Mouse (Mus musculus): ENCODE results near the gene Elfn1. TPM values are rescaled to one million over a fixed set of nuclear protein-coding genes. Genes with fewer than 3 reads are reported as not detected.

Elfn1 gene
- total and polyA plus RNA-seq, 3 experiments, result 0.05 TPM; not detected in 2

- no peak for TF ChIP-seq GATA2 (IDR thresholded peaks at IDR 0.05; ENCODE audit: borderline replicate concordance, low read depth, low read length)
- no peak for TF ChIP-seq CTCF (IDR thresholded peaks at IDR 0.05; ENCODE audit: low read depth, low read length)
- no peak for TF ChIP-seq GATA1 (IDR thresholded peaks at IDR 0.05; ENCODE audit: borderline replicate concordance, low read length)
- no peak for TF ChIP-seq POLR2AphosphoS5 (IDR thresholded peaks at IDR 0.05; ENCODE audit: insufficient replicate concordance, low read depth, low read length)
Observed at GRCm38 (mm10) chr5:140007656-140008522, 100.1 kb downstream of the Elfn1 start.

GRCm38 (mm10) chr5:140008523-140008806, 100.7 kb downstream of the Elfn1 start:
- ATAC-seq (ENCODE audit: extremely low read depth, insufficient number of reproducible peaks, low FRiP score, poor library complexity, severe bottlenecking), result no peak
- DNase-seq (ENCODE audit: low spot score), result no peak
- TF ChIP-seq GATA1 (IDR thresholded peaks at IDR 0.05; ENCODE audit: borderline replicate concordance, low read length), result no peak
- TF ChIP-seq TAL1 (conservative IDR thresholded peaks at IDR 0.05; ENCODE audit: low read depth, low read length), result no peak
- no peak for TF ChIP-seq GATA2 (IDR thresholded peaks at IDR 0.05; ENCODE audit: borderline replicate concordance, low read depth, low read length)
- no peak for TF ChIP-seq CTCF (IDR thresholded peaks at IDR 0.05; ENCODE audit: low read depth, low read length)
- no peak for TF ChIP-seq POLR2AphosphoS5 (IDR thresholded peaks at IDR 0.05; ENCODE audit: insufficient replicate concordance, low read depth, low read length)
- H3K4me3 ChIP-seq (ENCODE audit: low read depth, low read length), result no peak overlapping the region
- no peaks in the 10 kb centered on the region for H3K9me3 ChIP-seq (replicated peaks)
- no peaks in the 10 kb centered on the region for H3K27me3 ChIP-seq (ENCODE audit: insufficient read depth, low read length)
- peaks cover 55% of the 10 kb centered on the region for H3K36me3 ChIP-seq (replicated peaks)
- peaks cover 4% of the 10 kb centered on the region; the same call in 1 of the 2 replicates for H3K4me1 ChIP-seq (ENCODE audit: insufficient read depth, low read depth, low read length)

More at GRCm38 (mm10) chr5:140007656-140008522, 100.1 kb downstream of the Elfn1 start:
- no peak overlapping the region for H3K4me3 ChIP-seq (ENCODE audit: low read depth, low read length)
- H3K4me1 ChIP-seq (ENCODE audit: insufficient read depth, low read depth, low read length), result peaks cover 4% of the 10 kb centered on the region; the same call in 1 of the 2 replicates
- ATAC-seq (ENCODE audit: extremely low read depth, insufficient number of reproducible peaks, low FRiP score, poor library complexity, severe bottlenecking), result no peak
- H3K36me3 ChIP-seq (replicated peaks), result peaks cover 49% of the 10 kb centered on the region
- H3K9me3 ChIP-seq (replicated peaks), result no peaks in the 10 kb centered on the region
- H3K27me3 ChIP-seq (ENCODE audit: insufficient read depth, low read length), result no peaks in the 10 kb centered on the region
- DNase-seq (ENCODE audit: low spot score), result no peak

GRCm38 (mm10) chr5:140009083-140009655, 101.4 kb downstream of the Elfn1 start:
- no peak overlapping the region for H3K4me3 ChIP-seq (ENCODE audit: low read depth, low read length)
- H3K36me3 ChIP-seq (replicated peaks), result peaks cover 59% of the 10 kb centered on the region
- no peak for DNase-seq (ENCODE audit: low spot score)
- no peak for TF ChIP-seq TAL1 (conservative IDR thresholded peaks at IDR 0.05; ENCODE audit: low read depth, low read length)
- peaks cover 4% of the 10 kb centered on the region; the same call in 1 of the 2 replicates for H3K4me1 ChIP-seq (ENCODE audit: insufficient read depth, low read depth, low read length)
- H3K27me3 ChIP-seq (ENCODE audit: insufficient read depth, low read length), result no peaks in the 10 kb centered on the region
- H3K9me3 ChIP-seq (replicated peaks), result no peaks in the 10 kb centered on the region
- ATAC-seq (ENCODE audit: extremely low read depth, insufficient number of reproducible peaks, low FRiP score, poor library complexity, severe bottlenecking), result no peak

- Histone ChIP-seq H3K4me3 (ENCODE audit: low read depth, low read length) (no peak overlapping the region), H3K27me3 (ENCODE audit: insufficient read depth, low read length) (no peaks in the 10 kb centered on the region), H3K4me1 (ENCODE audit: insufficient read depth, low read depth, low read length) (peaks cover 4% of the 10 kb centered on the region; the same call in 1 of the 2 replicates), H3K36me3 (replicated peaks) (peaks cover 60% of the 10 kb centered on the region), H3K9me3 (replicated peaks) (no peaks in the 10 kb centered on the region)
- no peak for ATAC-seq (ENCODE audit: extremely low read depth, insufficient number of reproducible peaks, low FRiP score, poor library complexity, severe bottlenecking)
- DNase-seq (ENCODE audit: low spot score), result no peak
- TF ChIP-seq POLR2AphosphoS5 (IDR thresholded peaks at IDR 0.05; ENCODE audit: insufficient replicate concordance, low read depth, low read length), result no peak
- TF ChIP-seq GATA2 (IDR thresholded peaks at IDR 0.05; ENCODE audit: borderline replicate concordance, low read depth, low read length), result no peak
- no peak for TF ChIP-seq TAL1 (conservative IDR thresholded peaks at IDR 0.05; ENCODE audit: low read depth, low read length)
- TF ChIP-seq CTCF (IDR thresholded peaks at IDR 0.05; ENCODE audit: low read depth, low read length), result no peak
- TF ChIP-seq GATA1 (IDR thresholded peaks at IDR 0.05; ENCODE audit: borderline replicate concordance, low read length), result no peak
Observed at GRCm38 (mm10) chr5:140010405-140010804, 102.7 kb downstream of the Elfn1 start.

GRCm38 (mm10) chr5:140012286-140012967, 104.7 kb downstream of the Elfn1 start:
- ATAC-seq (ENCODE audit: extremely low read depth, insufficient number of reproducible peaks, low FRiP score, poor library complexity, severe bottlenecking) (no peak), DNase-seq (ENCODE audit: low spot score) (no peak)
- Histone ChIP-seq H3K36me3 (replicated peaks) (peaks cover 51% of the 10 kb centered on the region), H3K4me3 (ENCODE audit: low read depth, low read length) (no peak overlapping the region), H3K27me3 (ENCODE audit: insufficient read depth, low read length) (no peaks in the 10 kb centered on the region), H3K4me1 (ENCODE audit: insufficient read depth, low read depth, low read length) (peaks cover 4% of the 10 kb centered on the region; the same call in 1 of the 2 replicates), H3K9me3 (replicated peaks) (no peaks in the 10 kb centered on the region)
- no peak for TF ChIP-seq CTCF (IDR thresholded peaks at IDR 0.05; ENCODE audit: low read depth, low read length)
- TF ChIP-seq TAL1 (conservative IDR thresholded peaks at IDR 0.05; ENCODE audit: low read depth, low read length), result no peak
- no peak for TF ChIP-seq GATA1 (IDR thresholded peaks at IDR 0.05; ENCODE audit: borderline replicate concordance, low read length)
- TF ChIP-seq GATA2 (IDR thresholded peaks at IDR 0.05; ENCODE audit: borderline replicate concordance, low read depth, low read length), result no peak
- TF ChIP-seq POLR2AphosphoS5 (IDR thresholded peaks at IDR 0.05; ENCODE audit: insufficient replicate concordance, low read depth, low read length), result no peak

GRCm38 (mm10) chr5:140013652-140014051, 105.9 kb downstream of the Elfn1 start:
- no peaks in the 10 kb centered on the region for H3K27me3 ChIP-seq (ENCODE audit: insufficient read depth, low read length)
- TF ChIP-seq POLR2AphosphoS5 (IDR thresholded peaks at IDR 0.05; ENCODE audit: insufficient replicate concordance, low read depth, low read length), result no peak
- TF ChIP-seq TAL1 (conservative IDR thresholded peaks at IDR 0.05; ENCODE audit: low read depth, low read length), result no peak
- TF ChIP-seq GATA2 (IDR thresholded peaks at IDR 0.05; ENCODE audit: borderline replicate concordance, low read depth, low read length), result no peak
- TF ChIP-seq GATA1 (IDR thresholded peaks at IDR 0.05; ENCODE audit: borderline replicate concordance, low read length), result no peak
- TF ChIP-seq CTCF (IDR thresholded peaks at IDR 0.05; ENCODE audit: low read depth, low read length), result no peak
- H3K4me3 ChIP-seq (ENCODE audit: low read depth, low read length), result no peak overlapping the region
- ATAC-seq (ENCODE audit: extremely low read depth, insufficient number of reproducible peaks, low FRiP score, poor library complexity, severe bottlenecking) (no peak), DNase-seq (ENCODE audit: low spot score) (no peak)
- peaks cover 4% of the 10 kb centered on the region; the same call in 1 of the 2 replicates for H3K4me1 ChIP-seq (ENCODE audit: insufficient read depth, low read depth, low read length)
- no peaks in the 10 kb centered on the region for H3K9me3 ChIP-seq (replicated peaks)
- peaks cover 40% of the 10 kb centered on the region for H3K36me3 ChIP-seq (replicated peaks)
